Mouse (Mus musculus) heart, embryonic 14.5 days (tissue): Measurements from ENCODE around the gene Spryd3. TPM values are rescaled to one million over a fixed set of nuclear protein-coding genes. Genes with fewer than 3 reads are reported as not detected.
A peak's percentile ranks its signal among the peaks of the same experiment; 100 is the strongest.
"Not testable (repeated sequence)": the region's sequence is repeated elsewhere in the genome, so short reads cannot be mapped to it uniquely, and the experiment has no call there.

Experiments
- ATAC-seq: fragments of 200-750 bp; cut with Nextera tagmentation; 2 replicates; pipeline ENCODE4 v1.8.0; 2017; ENCODE audit warnings: low read depth, moderate TSS enrichment; ENCODE audit not compliant: insufficient number of reproducible peaks, insufficient read depth, low FRiP score
- H3K27ac ChIP-seq, 2 experiments: fragments of 200-500 bp in 1 of 2; fragments of 300-500 bp in 1 of 2; sonication (generic) in 1 of 2; replicated peaks in 1 of 2; 2 replicates each; pipeline ENCODE4 v1.5.1; 2012 to 2014; ENCODE audit warnings: low read depth in 2 of 2, low read length in 2 of 2, control low read depth in 1 of 2, mild to moderate bottlenecking in 1 of 2, mixed read lengths in 1 of 2; ENCODE audit not compliant: control insufficient read depth in 1 of 2, insufficient read depth in 1 of 2
- H3K27me3 ChIP-seq: fragments of 300-500 bp; sonication (generic); 2 replicates; pipeline ENCODE4 v1.6.1; 2014; ENCODE audit warnings: mild to moderate bottlenecking, low read length, control low read depth; ENCODE audit not compliant: control insufficient read depth, insufficient read depth
- H3K36me3 ChIP-seq: fragments of 300-500 bp; sonication (generic); 2 replicates; pipeline ENCODE4 v1.6.1; 2014; ENCODE audit warnings: mild to moderate bottlenecking, control low read depth, low read length, mixed read lengths; ENCODE audit not compliant: control insufficient read depth, insufficient read depth
- H3K4me1 ChIP-seq, 2 experiments: fragments of 200-500 bp in 1 of 2; fragments of 300-500 bp in 1 of 2; sonication (generic) in 1 of 2; 2 replicates each; pipeline ENCODE4 v1.6.1; 2012 to 2014; ENCODE audit warnings: low read length in 2 of 2, control low read depth in 1 of 2, mixed read lengths in 1 of 2; ENCODE audit not compliant: control insufficient read depth in 2 of 2, insufficient read depth in 2 of 2
- H3K4me2 ChIP-seq: fragments of 300-500 bp; sonication (generic); 2 replicates; pipeline ENCODE4 v1.6.1; 2014; ENCODE audit warnings: mild to moderate bottlenecking, low read length
- H3K4me3 ChIP-seq, 2 experiments: fragments of 200-500 bp in 1 of 2; fragments of 300-500 bp in 1 of 2; sonication (generic) in 1 of 2; 2 replicates each; pipeline ENCODE4 v1.5.1; 2012 to 2014; ENCODE audit warnings: low read length in 2 of 2, mild to moderate bottlenecking in 2 of 2, control low read depth in 1 of 2, low read depth in 1 of 2, moderate library complexity in 1 of 2; ENCODE audit not compliant: control insufficient read depth in 1 of 2, insufficient read depth in 1 of 2
- H3K9ac ChIP-seq: fragments of 300-500 bp; sonication (generic); 2 replicates; pipeline ENCODE4 v1.6.1; 2014; ENCODE audit warnings: mild to moderate bottlenecking, low read length
- H3K9me3 ChIP-seq: fragments of 300-500 bp; sonication (generic); 2 replicates; pipeline ENCODE4 v1.6.1; 2016; ENCODE audit warnings: low read length, control low read depth; ENCODE audit not compliant: control insufficient read depth
- WGBS: fragments of 180-500 bp; shearing (Covaris S2); extraction: QIAGEN DNeasy Blood & Tissue Kit; methylation state at CpG from one replicate; pipeline ENCODE4 v1.1.7; 2014; 5-methylcytosine and 5-hydroxymethylcytosine counted together
- polyA plus RNA-seq: library from polyadenylated mRNA; unstranded; fragments of >200 nt; fragmentation: Nextera tagmentation; extraction: Ambion mirVana; gene quantifications from 2 replicates; pipeline ENCODE4 v1.2.1, GENCODE M21; 2014

Spryd3 gene
- polyA plus RNA-seq, 1 experiment from 2014 or later = 12.4 TPM

DNA sequence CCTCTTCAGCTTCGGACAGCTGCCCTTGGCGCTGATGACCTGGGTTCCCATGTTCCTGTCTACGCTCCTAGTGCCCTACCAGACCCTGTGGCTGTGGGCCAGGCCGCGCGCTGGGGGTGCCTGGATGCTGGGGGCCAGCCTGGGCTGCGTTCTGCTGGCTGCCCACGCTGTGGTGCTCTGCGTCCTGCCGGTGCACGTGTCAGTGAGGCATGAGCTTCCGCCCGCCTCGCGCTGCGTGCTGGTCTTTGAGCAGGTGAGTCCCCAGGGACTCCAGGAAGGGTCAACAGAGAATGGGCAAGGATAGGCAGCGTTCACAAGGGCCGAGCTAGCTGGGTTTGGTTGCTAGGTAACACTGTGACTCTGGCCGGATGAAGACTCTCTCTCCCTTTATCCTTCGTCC, 20.8 kb upstream of the Spryd3 start:
- Histone ChIP-seq H3K27ac (no peak overlapping the region), H3K36me3 (no peaks in the 10 kb centered on the region), H3K9ac (no peak overlapping the region), H3K9me3 (no peaks in the 10 kb centered on the region; the same call in 1 of the 2 replicates), H3K4me1 (no peaks in the 10 kb centered on the region), H3K4me3 (no peak overlapping the region), H3K4me2 (no peak overlapping the region), H3K27me3 (no peaks in the 10 kb centered on the region)
- WGBS = 42% methylated on average over 20 of the region's 20 CpGs
- ATAC-seq = no peak

DNA sequence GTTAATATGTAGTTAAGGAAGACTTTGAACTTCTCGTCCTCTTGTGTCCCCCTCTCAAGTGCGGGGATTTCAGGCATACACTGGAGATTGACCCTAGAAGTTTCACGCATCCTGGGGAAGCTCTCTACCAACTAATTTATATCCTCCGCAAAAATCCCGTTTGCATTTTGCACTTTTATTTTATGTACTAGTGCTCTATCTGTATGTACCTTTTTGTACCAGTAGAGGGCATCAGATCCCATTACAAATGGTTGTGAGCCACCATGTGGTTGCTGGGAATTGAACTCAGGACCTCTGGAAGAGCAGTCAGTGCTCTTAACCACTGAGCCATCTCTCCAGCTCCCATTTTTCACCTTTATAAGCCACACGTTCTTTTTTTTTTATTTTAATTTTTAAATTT, 19.0 kb upstream of the Spryd3 start:
- H3K9ac ChIP-seq, H3K27me3 ChIP-seq, ATAC-seq, H3K36me3 ChIP-seq, H3K4me2 ChIP-seq, H3K4me1 ChIP-seq, H3K27ac ChIP-seq, H3K4me3 ChIP-seq, H3K9me3 ChIP-seq: not testable (repeated sequence)
- WGBS = 90% methylated on average over 6 of the region's 6 CpGs

DNA sequence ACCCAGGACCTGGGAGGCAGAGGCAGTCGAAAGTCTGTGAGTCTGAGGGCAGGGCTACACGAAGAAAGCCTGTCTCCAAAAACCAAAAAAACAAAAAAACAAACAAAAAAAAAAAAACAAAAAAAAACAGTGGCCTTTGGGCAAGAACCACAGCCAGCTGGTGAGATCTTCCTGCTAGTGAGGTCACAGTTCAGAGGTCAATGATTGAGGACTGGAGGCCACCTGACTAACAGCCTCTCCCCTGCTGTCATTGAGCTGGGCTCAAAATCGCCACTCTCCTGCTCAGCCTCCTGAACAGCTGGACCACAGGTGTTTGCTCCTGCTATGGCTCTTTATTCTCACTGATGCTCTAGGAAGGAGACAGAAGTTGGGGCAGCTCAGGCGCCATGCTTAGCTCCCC, 16.6 kb upstream of the Spryd3 start:
- no peak for ATAC-seq

DNA sequence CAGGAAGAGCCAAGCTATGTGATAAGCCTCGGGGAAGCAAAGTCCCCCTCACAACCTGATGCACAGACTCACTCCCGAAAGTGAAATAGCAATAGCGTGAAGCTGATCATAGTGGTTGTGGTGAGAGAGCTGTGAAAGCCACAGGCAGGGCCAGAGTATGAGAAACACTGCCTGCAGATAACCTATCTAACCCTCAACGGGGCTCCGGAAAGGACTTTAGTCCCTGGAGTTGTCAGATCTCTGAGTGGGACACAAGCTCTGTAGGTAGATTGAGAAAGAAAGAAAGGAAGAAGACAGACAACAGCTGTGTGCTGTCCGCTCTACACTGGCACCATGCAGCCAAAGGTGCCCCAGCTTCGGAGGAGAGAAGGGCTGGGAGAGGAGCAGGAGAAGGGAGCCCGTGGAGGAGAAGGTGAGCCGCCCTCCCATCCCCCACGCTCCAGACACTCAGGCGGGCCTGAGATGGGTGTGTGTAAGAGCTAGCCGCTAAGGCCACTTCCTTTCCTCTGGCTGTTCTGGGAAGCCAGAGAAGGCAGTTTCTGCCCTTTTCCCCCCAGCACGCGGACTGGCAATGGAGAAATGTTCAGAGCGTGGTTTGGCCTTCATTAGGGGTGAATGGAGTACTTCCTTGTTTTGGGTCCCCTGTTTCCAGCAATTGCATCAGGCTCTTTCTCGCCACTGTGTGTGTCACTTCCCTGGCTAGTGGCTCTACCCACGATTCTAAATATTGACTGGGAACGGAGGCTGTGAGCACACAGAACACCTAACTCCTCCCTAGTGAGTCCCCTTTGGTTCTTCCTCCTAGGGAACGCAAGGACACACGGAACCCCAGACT, 14.5 kb upstream of the Spryd3 start, which contains the start of gene Soat2:
Gene Soat2, plus strand, starts transcription at position 226 of the 835 bp plus-strand sequence.
- no peak within 1 kb of the TSS for H3K4me3 ChIP-seq
- peak within 1 kb of the TSS; percentile 59 for H3K9ac ChIP-seq
- peak within 1 kb of the TSS; percentile 45 for H3K4me2 ChIP-seq

More for the DNA sequence above, 16.6 kb upstream of the Spryd3 start:
- WGBS = 51% methylated on average over 4 of the region's 4 CpGs
- H3K9ac ChIP-seq = no peak overlapping the region
- no peak overlapping the region for H3K4me2 ChIP-seq
- H3K36me3 ChIP-seq = no peaks in the 10 kb centered on the region
- H3K4me3 ChIP-seq = no peak overlapping the region
- H3K27ac ChIP-seq = no peak overlapping the region
- H3K27me3 ChIP-seq = no peaks in the 10 kb centered on the region
- H3K9me3 ChIP-seq = no peaks in the 10 kb centered on the region; the same call in 1 of the 2 replicates
- H3K4me1 ChIP-seq = peaks cover 7 to 11% of the 10 kb centered on the region in 2 experiments

DNA sequence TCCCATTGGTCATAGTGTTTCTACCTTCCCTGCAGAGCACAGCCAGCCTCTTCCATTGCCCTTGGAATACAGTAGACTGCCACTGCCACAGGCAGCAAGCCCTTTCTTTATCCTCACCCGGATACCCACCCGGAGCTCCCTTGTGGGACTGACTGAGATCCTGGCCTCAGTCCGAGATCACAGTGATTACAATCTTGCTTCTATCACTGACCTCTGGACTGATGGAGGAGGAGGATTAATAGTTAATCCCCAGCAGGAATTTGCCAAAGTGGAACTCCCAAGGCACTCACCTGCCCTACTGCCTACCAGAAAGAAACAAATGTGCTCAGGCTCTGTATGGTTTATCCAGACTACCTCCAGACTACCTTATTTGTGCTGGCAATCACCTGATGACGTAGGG, 13.5 kb upstream of the Spryd3 start:
- H3K9me3 ChIP-seq = no peaks in the 10 kb centered on the region
- no peak overlapping the region for H3K27ac ChIP-seq
- H3K27me3 ChIP-seq = peaks cover 10% of the 10 kb centered on the region
- no peak overlapping the region for H3K4me3 ChIP-seq
- no peak overlapping the region for H3K9ac ChIP-seq
- ATAC-seq = no peak
- no peaks in the 10 kb centered on the region for H3K36me3 ChIP-seq
- no peak overlapping the region for H3K4me2 ChIP-seq
- H3K4me1 ChIP-seq = peaks cover 10 to 14% of the 10 kb centered on the region in 2 experiments
- 70% methylated on average over 4 of the region's 4 CpGs for WGBS

More for the DNA sequence above, 14.5 kb upstream of the Spryd3 start, which contains the start of gene Soat2:
- no peak for ATAC-seq
- Histone ChIP-seq H3K9me3 (no peaks in the 10 kb centered on the region; the same call in 1 of the 2 replicates), H3K27me3 (peaks cover under 1% of the 10 kb centered on the region; the same call in 1 of the 2 replicates), H3K4me1 (peaks cover 7 to 11% of the 10 kb centered on the region in 2 experiments), H3K36me3 (no peaks in the 10 kb centered on the region), H3K27ac (peak within 1 kb of the TSS in 1 of 2 experiments; percentile 37; a peak in 1 of 4 replicates)
- 29% methylated on average over 20 of the region's 20 CpGs for WGBS

DNA sequence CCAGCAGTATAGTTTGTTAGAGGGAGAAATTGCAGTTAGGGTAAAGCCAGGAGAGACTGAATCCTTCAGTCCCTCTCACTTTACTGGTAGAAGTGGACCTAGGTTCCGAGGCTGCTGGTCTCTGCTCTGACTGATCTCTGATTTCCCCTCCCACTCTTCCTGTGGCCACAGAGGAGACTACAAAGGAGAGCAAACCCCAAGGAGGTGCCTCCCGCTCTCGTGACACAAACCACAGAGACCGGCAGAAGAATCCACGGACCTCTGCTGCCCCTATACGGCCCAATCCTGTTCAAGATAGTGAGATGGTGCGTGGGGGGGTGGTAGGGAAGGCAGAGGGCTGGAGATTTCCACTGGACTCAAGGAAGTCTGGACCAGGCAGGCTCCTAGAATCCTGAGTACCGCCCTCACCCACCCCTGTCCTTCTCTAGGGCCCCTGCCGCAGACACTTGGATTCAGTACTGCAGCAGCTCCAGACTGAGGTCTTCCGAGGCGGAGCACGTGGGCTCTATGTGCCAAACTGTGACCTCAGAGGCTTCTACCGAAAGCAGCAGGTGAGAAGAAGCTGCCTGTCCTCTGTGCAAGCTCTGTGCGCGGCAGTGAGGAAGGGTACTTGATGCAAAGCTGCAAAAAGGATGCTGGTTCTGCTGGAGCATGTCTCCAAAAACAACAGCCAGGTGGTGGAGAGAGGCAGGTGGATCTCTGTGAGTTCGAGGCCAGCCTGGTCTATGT, 11.8 kb upstream of the Spryd3 start:
- Histone ChIP-seq H3K36me3 (no peaks in the 10 kb centered on the region), H3K27ac (no peak overlapping the region), H3K4me1 (peaks cover 16 to 19% of the 10 kb centered on the region in 2 experiments), H3K4me3 (no peak overlapping the region), H3K9me3 (no peaks in the 10 kb centered on the region), H3K27me3 (peaks cover 22% of the 10 kb centered on the region), H3K9ac (no peak overlapping the region), H3K4me2 (no peak overlapping the region)
- ATAC-seq = no peak
- 53% methylated on average over 16 of the region's 16 CpGs for WGBS

DNA sequence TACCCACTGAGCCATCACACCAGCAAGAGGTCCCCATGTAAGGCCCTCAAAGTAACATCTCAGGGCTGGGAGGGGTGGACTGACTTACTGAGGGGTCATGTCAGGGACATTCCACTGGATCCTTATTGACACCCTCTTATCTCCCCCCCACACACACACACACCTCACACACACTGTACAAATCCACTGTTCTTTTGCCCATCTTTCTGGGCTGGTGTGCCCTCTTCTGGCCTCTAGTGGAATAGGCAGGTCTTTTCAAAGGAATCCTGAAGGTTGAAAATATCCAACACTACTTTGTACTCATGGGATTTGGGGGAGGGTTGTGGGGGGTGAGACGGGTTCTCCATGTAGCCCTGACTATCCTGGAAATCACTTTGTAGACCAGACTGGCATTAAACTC, 10.8 kb upstream of the Spryd3 start:
- Histone ChIP-seq H3K9ac (no peak overlapping the region), H3K27ac (no peak overlapping the region), H3K4me2 (no peak overlapping the region), H3K36me3 (no peaks in the 10 kb centered on the region), H3K4me3 (no peak overlapping the region), H3K27me3 (peaks cover 22% of the 10 kb centered on the region), H3K9me3 (no peaks in the 10 kb centered on the region), H3K4me1 (peaks cover 16 to 19% of the 10 kb centered on the region in 2 experiments)
- WGBS = 0% methylated on average over 1 of the region's 1 CpGs
- ATAC-seq = no peak
